Mouse (Mus musculus): ENCODE results near the gene Nbeal1.

DNA sequence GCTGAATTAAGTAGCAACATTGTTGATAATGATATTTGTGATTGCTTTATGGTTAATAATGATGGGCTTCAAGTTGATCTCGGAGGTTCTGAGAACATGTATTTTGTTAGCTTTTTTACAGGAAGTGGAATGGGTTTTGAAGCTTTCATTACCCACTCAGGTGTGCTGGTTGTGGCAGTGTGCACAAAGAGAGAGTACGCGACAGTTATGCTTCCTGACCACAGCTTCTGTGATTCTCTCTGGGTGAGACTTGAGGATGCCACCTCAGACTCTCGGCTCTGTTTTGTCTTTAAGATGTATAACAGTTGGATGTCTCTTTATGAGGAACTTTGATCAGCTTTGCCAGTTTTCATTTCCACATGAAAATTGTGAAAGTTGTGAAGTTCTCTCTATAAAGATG lies 55.9 kb downstream of the Nbeal1 start:
- TF ChIP-seq CTCF (IDR thresholded peaks at IDR 0.05; ENCODE audit: low read depth): no peak
- no peak for TF ChIP-seq EP300 (IDR thresholded peaks at IDR 0.05; ENCODE audit: low read depth)

Data from heart, postnatal 0 days (tissue).